Mouse (Mus musculus) splenic B cell, adult 2 months (primary cell): ENCODE results near the gene Klhl32.
"Not testable (repeated sequence)": the region's sequence is repeated elsewhere in the genome, so short reads cannot be mapped to it uniquely, and the experiment has no call there.

Source experiments
- DNase-seq: peaks from one replicate; pipeline ENCODE4 v3.0.0-alpha.2; 2011; ENCODE audit warnings: low read depth, low spot score
- H3K27me3 ChIP-seq: 2 replicates; pipeline ENCODE4 v1.6.1; 2012; ENCODE audit warnings: mild to moderate bottlenecking, low read length, moderate library complexity, mixed read lengths; ENCODE audit not compliant: control insufficient read depth, poor library complexity, insufficient read depth, severe bottlenecking
- H3K36me3 ChIP-seq: 2 replicates; pipeline ENCODE4 v1.6.1; 2012; ENCODE audit warnings: mild to moderate bottlenecking, low read length, moderate library complexity, mixed read lengths; ENCODE audit not compliant: control insufficient read depth, poor library complexity, insufficient read depth, severe bottlenecking

Gene Klhl32

GRCm38 (mm10) chr4:24850401-24851325 is at the start of gene Klhl32:
Gene Klhl32 (minus strand): TSS chr4:24851124.
- Histone ChIP-seq H3K27me3 (no peaks in the 10 kb centered on the region), H3K36me3 (no peaks in the 10 kb centered on the region)
- DNase-seq, result peak; percentile 3

- Histone ChIP-seq H3K36me3 (no peaks in the 10 kb centered on the region), H3K27me3 (no peaks in the 10 kb centered on the region)
- peak; percentile 4 for DNase-seq
These were observed 48.2 kb upstream of the Klhl32 start for GRCm38 (mm10) chr4:24899146-24899545.

GRCm38 (mm10) chr4:24898636-24899035 is 47.7 kb upstream of the Klhl32 start:
- Histone ChIP-seq H3K36me3 (no peaks in the 10 kb centered on the region), H3K27me3 (no peaks in the 10 kb centered on the region)
- peak; percentile 6 for DNase-seq

GRCm38 (mm10) chr4:24897851-24898515 is 47.1 kb upstream of the Klhl32 start, which contains the start of gene Ndufaf4:
Gene Ndufaf4 (plus strand): TSS chr4:24898083.
- DNase-seq, result peak; percentile 95
- no peaks in the 10 kb centered on the region for H3K27me3 ChIP-seq
- H3K36me3 ChIP-seq, result no peaks in the 10 kb centered on the region

GRCm38 (mm10) chr4:24897351-24897750 is 46.4 kb upstream of the Klhl32 start:
- no peak for DNase-seq
- Histone ChIP-seq H3K36me3 (no peaks in the 10 kb centered on the region), H3K27me3 (no peaks in the 10 kb centered on the region)

GRCm38 (mm10) chr4:24896829-24897228 is 45.9 kb upstream of the Klhl32 start:
- no peaks in the 10 kb centered on the region for H3K27me3 ChIP-seq
- DNase-seq, result peak; percentile 63

GRCm38 (mm10) chr4:24894625-24895024 is 43.7 kb upstream of the Klhl32 start:
- no peaks in the 10 kb centered on the region for H3K36me3 ChIP-seq
- no peak for DNase-seq
- H3K27me3 ChIP-seq, result no peaks in the 10 kb centered on the region

More at GRCm38 (mm10) chr4:24896829-24897228, 45.9 kb upstream of the Klhl32 start:
- no peaks in the 10 kb centered on the region for H3K36me3 ChIP-seq

GRCm38 (mm10) chr4:24892293-24892692 is 41.4 kb upstream of the Klhl32 start:
- not testable (repeated sequence) for H3K27me3 ChIP-seq, H3K36me3 ChIP-seq, DNase-seq

GRCm38 (mm10) chr4:24889386-24889785 is 38.5 kb upstream of the Klhl32 start:
- DNase-seq, H3K36me3 ChIP-seq, H3K27me3 ChIP-seq: not testable (repeated sequence)

- H3K36me3 ChIP-seq, result no peaks in the 10 kb centered on the region
- H3K27me3 ChIP-seq, result no peaks in the 10 kb centered on the region
- DNase-seq, result no peak
These were observed 18.3 kb upstream of the Klhl32 start for GRCm38 (mm10) chr4:24869230-24869629.

- DNase-seq, result no peak
- Histone ChIP-seq H3K27me3 (no peaks in the 10 kb centered on the region), H3K36me3 (no peaks in the 10 kb centered on the region)
These were observed 14.8 kb upstream of the Klhl32 start for GRCm38 (mm10) chr4:24865691-24866090.

- H3K36me3 ChIP-seq, result no peaks in the 10 kb centered on the region
- DNase-seq, result no peak
These were observed 3.5 kb downstream of the Klhl32 start for GRCm38 (mm10) chr4:24847406-24847805.

GRCm38 (mm10) chr4:24845546-24845945 is 5.4 kb downstream of the Klhl32 start:
- DNase-seq, result no peak
- H3K36me3 ChIP-seq, result no peaks in the 10 kb centered on the region
- no peaks in the 10 kb centered on the region for H3K27me3 ChIP-seq

More at GRCm38 (mm10) chr4:24847406-24847805, 3.5 kb downstream of the Klhl32 start:
- H3K27me3 ChIP-seq, result no peaks in the 10 kb centered on the region

GRCm38 (mm10) chr4:24838567-24838966 is 12.4 kb downstream of the Klhl32 start:
- no peaks in the 10 kb centered on the region for H3K27me3 ChIP-seq
- no peaks in the 10 kb centered on the region for H3K36me3 ChIP-seq
- DNase-seq, result no peak

GRCm38 (mm10) chr4:24835555-24835954 is 15.4 kb downstream of the Klhl32 start:
- no peaks in the 10 kb centered on the region for H3K36me3 ChIP-seq
- no peaks in the 10 kb centered on the region for H3K27me3 ChIP-seq
- no peak for DNase-seq
